Mouse (Mus musculus) cerebellum, adult 2 months (tissue): Measurements from ENCODE around the gene Ctnnbip1.

Experiments
- CTCF ChIP-seq: fragments of 200-500 bp; IDR thresholded peaks from 2 replicates; pipeline ENCODE4 v1.5.1; 2011; ENCODE audit warnings: low read depth, mild to moderate bottlenecking, control low read depth, low read length, moderate library complexity, borderline replicate concordance; ENCODE audit not compliant: insufficient read depth
- POLR2A ChIP-seq: fragments of 200-500 bp; IDR thresholded peaks from 2 replicates; pipeline ENCODE4 v1.6.1; 2011; ENCODE audit warnings: low read length, control low read depth, borderline replicate concordance; ENCODE audit not compliant: insufficient read depth

DNA sequence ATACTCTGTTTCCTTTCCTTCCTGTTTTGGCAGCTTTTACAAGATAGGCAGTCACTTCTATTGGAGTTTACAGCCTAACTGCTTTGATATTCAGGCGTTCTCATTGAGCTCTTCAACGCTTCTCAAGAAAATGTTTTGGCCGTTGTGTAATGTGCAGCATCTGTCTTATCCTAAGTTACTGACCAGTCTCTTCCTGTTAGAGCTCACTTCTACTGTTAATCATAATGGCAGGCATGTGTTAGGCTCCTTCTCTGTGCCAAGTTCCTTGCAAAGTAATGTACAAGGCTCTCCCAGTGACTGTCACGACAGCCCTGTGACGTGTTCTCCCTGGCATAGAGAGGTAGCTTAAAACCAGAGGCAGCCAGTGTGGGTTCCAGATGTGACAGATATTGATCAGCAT lies 33.7 kb downstream of the Ctnnbip1 start:
- TF ChIP-seq POLR2A (no peak), CTCF (no peak)
